Mouse (Mus musculus) ES-CJ7 (cell line): Measurements from ENCODE around the gene Dennd4b.
"Not testable (repeated sequence)": the region's sequence is repeated elsewhere in the genome, so short reads cannot be mapped to it uniquely, and the experiment has no call there.

ENCODE experiments used
- DNase-seq: peaks from one replicate; pipeline ENCODE4 v3.0.0; 2011; ENCODE audit warnings: low read depth, low spot score

Dennd4b gene

GRCm38 (mm10) chr3:90279216-90279615 is 14.2 kb downstream of the Dennd4b start:
- DNase-seq: no peak

DNA sequence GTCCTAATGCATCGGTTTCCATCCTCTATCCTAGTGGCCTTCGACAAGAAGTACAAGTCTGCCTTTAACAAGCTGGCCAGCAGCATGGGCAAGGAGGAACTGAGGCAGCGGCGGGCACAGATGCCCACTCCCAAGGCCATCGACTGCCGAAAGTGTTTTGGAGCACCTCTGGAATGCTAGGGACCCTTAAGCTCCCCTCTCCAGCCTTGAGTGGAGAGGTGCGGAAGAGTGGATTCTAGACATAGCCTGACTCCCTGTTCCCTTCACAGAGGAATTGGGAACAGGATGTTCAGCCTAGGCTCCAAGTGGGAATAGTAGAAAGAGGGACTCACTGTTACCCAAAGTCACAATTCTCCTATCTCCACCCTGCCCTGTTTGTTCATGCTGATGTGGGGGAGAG is 14.8 kb downstream of the Dennd4b start:
- no peak for DNase-seq

- no peak for DNase-seq
Measured at GRCm38 (mm10) chr3:90280708-90281107, 15.7 kb downstream of the Dennd4b start.

DNA sequence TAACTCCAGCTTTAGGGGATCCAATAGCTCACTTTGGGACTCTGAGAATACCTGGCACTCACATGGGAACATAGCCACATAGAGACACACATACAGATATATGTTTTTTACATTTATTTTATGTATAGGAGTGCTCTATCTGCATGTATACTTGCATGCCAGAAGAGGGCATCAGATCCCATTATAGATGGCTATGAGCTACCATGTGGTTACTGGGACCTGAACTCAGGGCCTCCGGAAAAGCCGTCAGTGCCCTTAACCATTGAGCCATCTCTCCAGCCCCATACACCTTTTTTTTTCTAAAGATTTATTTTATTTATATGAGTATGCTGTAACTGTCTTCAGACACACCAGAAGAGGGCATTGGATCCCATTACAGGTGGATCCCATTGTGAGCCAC is 19.2 kb downstream of the Dennd4b start:
- DNase-seq: no peak

GRCm38 (mm10) chr3:90289403-90289802 is 24.4 kb downstream of the Dennd4b start:
- DNase-seq: not testable (repeated sequence)

DNA sequence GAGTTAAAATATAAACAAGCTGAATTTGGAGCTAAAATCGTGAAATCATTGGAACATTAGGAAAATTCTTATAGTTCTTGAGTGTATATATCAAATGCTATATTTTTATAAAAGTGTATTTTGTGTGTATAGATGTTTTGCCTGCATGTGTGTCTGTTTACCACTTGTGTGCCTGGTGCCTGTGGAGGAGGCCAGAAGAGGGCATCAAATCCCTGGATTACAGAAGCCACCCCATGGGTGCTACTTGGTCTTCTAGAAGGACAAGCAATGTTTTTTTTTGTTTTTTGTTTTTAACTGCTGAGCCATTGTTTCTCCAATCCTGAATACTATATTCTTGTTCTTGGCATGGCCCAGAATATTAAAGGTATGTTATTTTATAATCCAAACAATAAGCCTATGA is 25.6 kb downstream of the Dennd4b start:
- DNase-seq: no peak

GRCm38 (mm10) chr3:90291982-90292344 is 27.0 kb downstream of the Dennd4b start:
- DNase-seq: no peak

DNA sequence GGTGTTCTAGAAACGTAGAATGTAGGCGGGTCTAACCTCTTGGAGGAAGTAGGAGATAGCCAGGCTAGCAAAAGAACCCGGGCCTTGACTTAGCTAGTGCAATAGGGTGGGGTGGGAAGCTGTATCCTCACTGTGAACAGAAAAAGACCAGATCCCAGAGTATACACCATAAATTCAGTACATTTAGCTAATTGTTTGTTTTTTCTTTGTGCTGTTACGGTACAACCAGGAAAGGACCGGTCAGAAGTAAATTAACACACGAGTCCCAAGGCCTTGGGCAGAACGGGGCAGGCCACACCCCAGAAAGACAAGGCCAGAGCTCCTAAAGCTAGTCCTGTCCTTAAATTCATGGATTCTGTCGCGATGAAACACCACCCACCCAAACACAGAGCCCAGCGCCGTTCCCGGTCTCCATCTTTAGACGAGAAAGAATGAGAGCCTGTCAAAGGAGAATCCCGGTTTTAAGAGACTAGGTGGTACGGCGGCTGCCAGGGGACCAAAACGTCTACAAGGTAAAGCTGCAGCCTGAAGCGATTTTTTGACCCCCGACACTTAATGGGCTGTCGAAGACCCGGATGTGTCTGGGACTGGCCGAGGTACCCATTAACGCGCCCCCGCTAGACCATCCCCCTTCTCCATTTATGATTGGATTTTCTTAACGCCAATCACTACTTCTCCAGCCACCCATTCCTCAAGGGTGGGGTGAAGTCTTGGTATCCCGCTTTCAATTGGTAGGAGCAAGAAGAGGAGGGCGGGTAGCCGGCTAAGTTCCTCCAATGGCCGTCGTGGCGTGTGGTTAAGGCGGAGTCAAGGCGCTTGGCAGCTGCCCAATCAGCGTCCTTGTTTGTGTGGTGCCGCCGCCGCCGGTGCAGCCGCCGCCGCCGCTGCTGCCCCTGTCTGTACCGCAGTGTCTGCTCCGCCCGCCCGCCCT is 27.6 kb downstream of the Dennd4b start, which contains the start of gene Gatad2b:
Gene Gatad2b (plus strand): TSS at position 834 of the 931 bp plus-strand sequence.
- DNase-seq: peak; percentile 100

- DNase-seq: peak; percentile 79
Measured at GRCm38 (mm10) chr3:90293352-90294063, 28.5 kb downstream of the Dennd4b start.

- DNase-seq: peak; percentile 32
Measured at GRCm38 (mm10) chr3:90294064-90294440, 29.1 kb downstream of the Dennd4b start.

- DNase-seq: no peak
Measured at GRCm38 (mm10) chr3:90294651-90295050, 29.7 kb downstream of the Dennd4b start.

GRCm38 (mm10) chr3:90305801-90306200 is 40.8 kb downstream of the Dennd4b start:
- no peak for DNase-seq

GRCm38 (mm10) chr3:90309589-90309988 is 44.6 kb downstream of the Dennd4b start:
- no peak for DNase-seq

GRCm38 (mm10) chr3:90313367-90313766 is 48.4 kb downstream of the Dennd4b start:
- DNase-seq: peak; percentile 44

GRCm38 (mm10) chr3:90314241-90314640 is 49.3 kb downstream of the Dennd4b start:
- DNase-seq: no peak

DNA sequence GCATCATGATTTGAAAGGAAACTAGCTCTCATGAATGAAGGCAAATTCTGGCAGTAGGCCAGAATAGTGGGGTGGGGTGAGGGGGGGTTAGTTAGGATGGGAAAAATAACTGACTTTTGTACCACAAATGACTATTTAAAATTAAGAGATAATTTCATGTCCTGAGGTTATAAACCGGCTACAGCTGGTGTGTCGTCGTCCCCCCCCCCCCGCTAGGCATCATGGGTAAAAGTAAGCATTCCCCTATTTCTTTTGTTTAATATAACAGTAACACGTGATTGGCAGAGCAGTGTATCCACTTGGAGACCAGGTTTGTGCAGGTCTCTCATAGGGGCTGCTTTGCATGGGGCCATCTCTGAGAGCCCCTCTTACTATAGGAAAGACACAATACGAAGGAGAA is 57.3 kb downstream of the Dennd4b start:
- DNase-seq: no peak

DNA sequence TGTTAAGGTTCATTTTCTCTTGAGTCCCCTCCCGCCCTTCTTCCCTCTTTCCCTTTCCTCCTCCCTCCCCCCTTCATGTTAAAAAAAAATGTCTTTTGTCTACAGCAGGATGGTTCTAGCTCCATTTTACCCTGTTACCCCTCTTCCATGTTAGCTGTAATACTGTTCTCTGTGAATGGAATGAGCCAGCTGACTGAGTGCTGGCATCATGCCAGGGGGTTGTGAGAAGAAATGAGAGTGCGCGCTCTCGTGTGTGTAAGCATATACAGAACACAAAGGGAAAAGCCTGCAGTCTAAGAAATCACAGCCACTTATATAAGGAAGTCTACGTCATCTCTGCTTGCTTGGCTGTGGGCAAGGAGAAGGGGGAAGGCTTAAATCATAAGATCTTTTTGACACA is 58.1 kb downstream of the Dennd4b start:
- no peak for DNase-seq
